Mouse (Mus musculus): Measurements from ENCODE around the gene Evi2b. TPM values are rescaled to one million over a fixed set of nuclear protein-coding genes. Genes with fewer than 3 reads are reported as not detected.

Evi2b gene
- total RNA-seq, 2 experiments from 2014 or later: 0.39 to 0.69 TPM

DNA sequence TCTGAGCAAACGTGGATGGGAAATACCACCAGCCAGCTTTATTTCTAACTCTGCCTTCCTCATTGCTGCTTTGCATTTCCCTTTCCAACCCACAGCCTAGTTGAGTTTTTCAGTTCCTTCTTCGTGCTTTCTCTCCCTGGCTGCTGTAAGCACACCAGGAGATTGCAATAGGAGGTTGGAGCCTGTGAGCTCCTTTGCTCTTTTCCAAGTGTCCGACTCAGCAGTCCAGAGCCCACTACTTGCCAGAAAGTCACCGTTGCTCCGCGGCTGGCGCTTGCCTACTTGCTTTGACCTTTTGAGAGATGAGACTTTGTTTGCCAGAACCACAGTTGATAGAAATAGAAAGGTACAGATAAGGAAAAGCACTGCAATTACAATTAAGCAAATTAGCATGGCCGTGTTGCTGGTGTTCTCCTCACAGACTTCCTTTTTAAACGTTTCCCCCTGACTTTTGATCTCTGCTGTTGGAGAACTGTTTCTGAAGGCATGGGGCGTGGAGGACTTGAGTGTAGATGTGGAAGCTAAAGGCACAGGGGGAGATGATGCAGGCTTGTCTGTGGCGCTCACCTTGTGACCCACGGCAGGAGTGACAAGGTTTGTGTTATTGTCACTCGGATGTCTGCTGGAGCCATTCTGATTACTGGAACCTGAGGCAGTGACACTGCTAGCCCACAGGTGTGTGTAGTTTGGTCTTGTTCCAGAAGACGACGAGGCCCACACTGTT lies 3.6 kb upstream of the Evi2b start:
- DNase-seq (ENCODE audit: low spot score in 2 of 2): peak in 1 of 2 experiments; percentile 66
- intact Hi-C loops (cut with DNase I): no loop called here

DNA sequence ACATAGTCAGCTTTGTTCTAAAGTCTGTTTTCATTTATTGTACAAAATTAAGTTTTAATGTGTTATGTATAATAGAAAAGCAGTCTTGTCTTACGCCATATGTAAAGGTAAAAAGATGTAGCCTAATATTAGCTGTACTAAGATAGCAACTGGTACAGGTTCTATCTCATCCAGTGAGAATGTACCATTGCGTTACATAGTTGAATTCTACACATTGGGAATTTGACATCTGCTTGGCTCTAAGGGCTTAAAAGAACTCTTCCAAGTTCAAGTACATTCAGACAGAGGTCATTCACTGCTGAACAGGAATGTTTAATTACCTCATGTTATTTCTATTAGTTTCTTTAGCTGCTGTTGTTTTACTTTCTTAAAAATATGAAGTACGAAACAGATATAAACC lies 3.0 kb upstream of the Evi2b start:
- DNase-seq (ENCODE audit: low spot score in 2 of 2): no peak
- intact Hi-C loops (cut with DNase I): no loop called here

- no peak for DNase-seq (ENCODE audit: low spot score in 2 of 2)
- intact Hi-C loops (cut with DNase I): no loop called here
Measured at GRCm38 (mm10) chr11:79524310-79524575, 681 bp upstream of the Evi2b start.

DNA sequence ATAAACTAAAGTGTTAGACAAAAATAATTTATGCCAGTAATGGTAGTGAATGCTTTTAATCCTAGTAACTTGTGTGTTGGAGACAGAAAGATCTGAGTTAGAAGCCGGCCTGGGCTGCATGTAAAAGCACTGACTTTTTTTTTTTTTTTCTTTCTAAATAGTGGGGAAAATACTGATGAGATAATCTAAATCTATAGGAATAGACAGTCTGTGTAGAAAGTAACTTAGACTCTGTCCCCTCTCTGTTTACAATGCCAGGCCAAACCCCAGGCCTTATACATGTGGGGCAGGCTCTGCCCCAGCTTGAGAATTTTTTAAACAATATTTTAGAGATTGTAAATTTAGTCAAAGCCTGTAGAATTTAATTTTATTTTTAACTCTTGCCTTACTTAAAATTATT lies 618 bp downstream of the Evi2b start:
- intact Hi-C loops (cut with DNase I): no loop called here
- no peak for DNase-seq (ENCODE audit: low spot score in 2 of 2)

GRCm38 (mm10) chr11:79521930-79522329 lies 1.6 kb downstream of the Evi2b start:
- intact Hi-C loops (cut with DNase I): no loop called here
- no peak for DNase-seq (ENCODE audit: low spot score in 2 of 2)

GRCm38 (mm10) chr11:79520772-79521171 lies 2.8 kb downstream of the Evi2b start:
- DNase-seq (ENCODE audit: low spot score in 2 of 2): no peak

GRCm38 (mm10) chr11:79519878-79520291 lies 3.7 kb downstream of the Evi2b start:
- peak; percentile 52 to 92 for DNase-seq (ENCODE audit: low spot score in 2 of 2)
- intact Hi-C loops (cut with DNase I): no loop called here

More at GRCm38 (mm10) chr11:79520772-79521171, 2.8 kb downstream of the Evi2b start:
- intact Hi-C loops (cut with DNase I): no loop called here

GRCm38 (mm10) chr11:79519299-79519698 lies 4.3 kb downstream of the Evi2b start:
- DNase-seq (ENCODE audit: low spot score in 2 of 2): no peak
- intact Hi-C loops (cut with DNase I): no loop called here

GRCm38 (mm10) chr11:79515798-79516197 lies 7.8 kb downstream of the Evi2b start:
- intact Hi-C loops (cut with DNase I): no loop called here
- DNase-seq (ENCODE audit: low spot score in 2 of 2): no peak

DNA sequence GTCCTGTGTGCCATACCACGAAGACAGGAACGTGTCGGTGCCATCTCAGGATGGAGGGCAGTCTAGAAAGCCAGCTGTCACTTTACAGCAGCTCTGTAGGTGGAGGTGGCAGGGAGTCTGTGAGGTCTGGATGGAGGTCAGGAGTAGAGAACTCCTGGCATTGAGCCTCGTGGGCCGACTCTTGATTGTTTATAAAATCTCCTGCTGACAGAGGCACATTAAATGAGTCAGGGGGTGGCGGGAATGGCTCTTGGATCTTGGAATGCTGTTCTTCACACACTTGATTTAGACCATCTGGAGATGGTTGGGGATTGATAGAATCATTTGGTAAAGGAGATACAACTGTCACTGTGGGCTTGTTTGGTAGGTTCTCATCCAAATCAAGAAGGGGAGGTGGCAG lies 8.2 kb downstream of the Evi2b start:
- intact Hi-C loops (cut with DNase I): no loop called here
- no peak for DNase-seq (ENCODE audit: low spot score in 2 of 2)

DNA sequence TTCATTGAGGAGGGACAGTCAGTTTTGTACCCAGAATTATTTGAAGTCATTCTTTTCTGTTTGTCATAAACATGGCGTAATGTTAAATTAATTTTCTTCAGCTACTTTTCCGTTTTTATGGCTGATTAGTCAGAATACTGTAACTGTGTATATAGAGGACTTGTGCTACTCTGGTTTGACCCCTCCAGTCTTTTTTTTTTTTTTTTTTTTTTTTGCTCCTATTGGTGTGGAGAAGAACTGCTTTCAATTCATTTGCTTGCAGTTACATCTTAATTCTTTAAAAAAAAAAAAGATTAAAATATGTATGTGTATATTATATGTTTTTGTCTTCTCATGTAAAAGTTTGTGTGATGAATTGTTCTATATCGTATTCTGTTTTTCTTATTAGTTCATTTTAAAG lies 11.6 kb downstream of the Evi2b start:
- no peak for DNase-seq (ENCODE audit: low spot score in 2 of 2)
- intact Hi-C loops (cut with DNase I): no loop called here

GRCm38 (mm10) chr11:79504506-79504905 lies 19.1 kb downstream of the Evi2b start:
- intact Hi-C loops (cut with DNase I): loop anchor here (5.0 kb wide), 1 partner anchor 42 kb away; no protein-coding TSS in a partner anchor
- DNase-seq (ENCODE audit: low spot score in 2 of 2): no peak

- intact Hi-C loops (cut with DNase I): loop anchor here (5.0 kb wide), 1 partner anchor 42 kb away; no protein-coding TSS in a partner anchor
- peak; percentile 81 to 90 for DNase-seq (ENCODE audit: low spot score in 2 of 2)
Measured at GRCm38 (mm10) chr11:79503845-79504244, 19.7 kb downstream of the Evi2b start, which contains the start of gene Omg. TSS of gene Omg (minus strand) at chr11:79504084.

- intact Hi-C loops (cut with DNase I): loop anchor here (5.0 kb wide), 1 partner anchor 41 kb away; no protein-coding TSS in a partner anchor
- peak; percentile 36 to 44 for DNase-seq (ENCODE audit: low spot score in 2 of 2)
Measured at GRCm38 (mm10) chr11:79502917-79503316, 20.6 kb downstream of the Evi2b start.

DNA sequence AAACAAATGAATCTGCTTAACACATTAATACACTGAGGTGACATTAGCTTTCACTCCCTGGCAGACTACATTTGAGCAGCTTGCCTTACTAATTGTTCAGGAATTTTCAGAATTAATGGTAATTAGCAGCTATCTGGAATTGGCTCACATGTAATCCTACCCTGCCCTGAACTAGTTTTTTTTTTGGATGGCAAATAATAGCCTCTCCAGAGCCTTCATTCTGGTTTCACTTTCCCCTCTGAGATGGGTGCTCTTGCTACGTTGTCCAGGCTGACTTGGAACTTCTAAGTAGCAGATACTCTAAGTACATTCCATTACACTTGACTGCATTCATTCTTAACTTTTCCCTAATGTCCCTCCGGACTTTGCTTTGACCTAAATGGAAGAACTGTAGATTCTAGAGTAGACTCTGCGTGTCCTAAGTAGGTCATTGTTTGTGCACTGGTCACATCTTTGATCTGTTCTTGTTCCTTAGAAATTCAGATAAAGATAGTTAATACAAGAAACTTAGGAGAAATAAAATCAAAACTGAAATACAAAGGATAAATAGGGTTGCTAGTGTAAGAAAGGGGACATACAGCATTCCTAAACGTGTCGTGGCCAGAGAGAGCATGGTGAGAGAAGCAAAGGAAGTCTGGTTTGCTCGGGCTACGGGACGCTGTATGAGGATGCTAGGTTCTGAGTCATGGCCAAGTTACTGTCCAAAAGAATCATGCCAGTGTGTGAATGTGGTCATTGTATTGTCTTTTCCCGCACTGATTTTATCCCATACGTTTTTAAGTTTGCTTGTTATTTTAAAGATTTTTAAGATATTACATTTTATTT lies 28.4 kb downstream of the Evi2b start:
- intact Hi-C loops (cut with DNase I): loop anchor here (5.0 kb wide), 1 partner anchor 37 kb away; the partner anchor contains the start of genes Evi2 and Evi2a
- no peak for DNase-seq (ENCODE audit: low spot score in 2 of 2)

- intact Hi-C loops (cut with DNase I): no loop called here
- DNase-seq (ENCODE audit: low spot score in 2 of 2): no peak
Measured at GRCm38 (mm10) chr11:79484721-79485120, 38.8 kb downstream of the Evi2b start.

- intact Hi-C loops (cut with DNase I): no loop called here
- no peak for DNase-seq (ENCODE audit: low spot score in 2 of 2)
Measured at GRCm38 (mm10) chr11:79483876-79484528, 39.6 kb downstream of the Evi2b start.

- intact Hi-C loops (cut with DNase I): no loop called here
- DNase-seq (ENCODE audit: low spot score in 2 of 2): no peak
Measured at GRCm38 (mm10) chr11:79483392-79483791, 40.2 kb downstream of the Evi2b start.

GRCm38 (mm10) chr11:79468097-79468496 lies 55.5 kb downstream of the Evi2b start:
- intact Hi-C loops (cut with DNase I): loop anchor here (5.0 kb wide), 1 partner anchor 109 kb away; no protein-coding TSS in a partner anchor

More at GRCm38 (mm10) chr11:79468097-79468496, 55.5 kb downstream of the Evi2b start:
- DNase-seq (ENCODE audit: low spot score in 2 of 2): peak in 1 of 2 experiments; percentile 57
